Mouse (Mus musculus): ENCODE measurements around the gene Ing1.

Gene Ing1

GRCm38 (mm10) chr8:11592296-11592695, 36.9 kb downstream of the Ing1 start:
- DNase-seq = no peak

GRCm38 (mm10) chr8:11593222-11593884, 38.0 kb downstream of the Ing1 start:
- no peak for DNase-seq

GRCm38 (mm10) chr8:11600301-11600951, 45.1 kb downstream of the Ing1 start:
- DNase-seq = no peak

- peak; percentile 80 to 83 for DNase-seq
Measured at GRCm38 (mm10) chr8:11602006-11602680, 46.8 kb downstream of the Ing1 start.

GRCm38 (mm10) chr8:11608848-11609247, 53.5 kb downstream of the Ing1 start:
- DNase-seq = no peak
